Mouse (Mus musculus): ENCODE data around the gene St7l. TPM values are rescaled to one million over a fixed set of nuclear protein-coding genes. Genes with fewer than 3 reads are reported as not detected.
A peak's percentile ranks its signal among the peaks of the same experiment; 100 is the strongest.

St7l gene
- polyA plus RNA-seq, 1 experiment from 2014 or later, result 34.6 TPM

DNA sequence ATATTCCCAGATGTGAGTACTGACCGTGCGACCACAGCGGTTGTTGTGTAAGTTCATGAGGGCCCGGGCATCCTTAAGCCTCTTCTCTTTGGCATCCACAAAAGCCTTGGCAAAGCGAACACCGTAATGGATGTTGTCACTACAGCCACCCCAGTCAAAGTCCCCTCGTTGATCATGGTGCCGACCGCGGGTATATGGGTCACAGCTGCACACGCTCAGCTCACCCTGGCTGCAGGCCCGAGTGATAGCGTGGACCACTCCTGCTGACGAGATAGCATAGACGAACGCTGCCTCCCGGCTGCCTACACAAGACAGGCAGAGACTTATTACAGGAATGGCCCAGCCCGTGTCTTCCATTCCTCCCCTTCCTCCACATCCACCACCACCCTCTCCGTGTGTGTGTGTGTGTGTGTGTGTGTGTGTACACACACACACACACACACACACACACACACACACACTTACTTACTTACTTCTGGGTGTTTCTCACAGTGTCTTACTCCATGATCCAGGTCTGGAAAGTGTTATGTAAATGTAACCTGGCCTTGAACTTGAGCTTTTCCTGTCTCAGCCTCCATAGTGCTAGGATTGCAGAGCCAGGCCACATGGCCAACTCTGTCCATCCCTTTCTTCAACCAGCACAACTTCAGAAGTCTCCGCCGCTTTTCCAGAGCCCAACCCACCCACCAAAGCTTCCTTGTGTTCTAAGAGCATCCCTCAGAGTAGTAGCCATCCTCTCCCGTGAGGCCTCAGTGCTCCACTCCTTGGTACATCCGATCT lies 89.3 kb downstream of the St7l start:
- ATAC-seq (ENCODE audit: low FRiP score), result no peak
- H3K9ac ChIP-seq (replicated peaks), result no peak overlapping the region
- WGBS, result 93% methylated on average over 23 of the region's 23 CpGs

DNA sequence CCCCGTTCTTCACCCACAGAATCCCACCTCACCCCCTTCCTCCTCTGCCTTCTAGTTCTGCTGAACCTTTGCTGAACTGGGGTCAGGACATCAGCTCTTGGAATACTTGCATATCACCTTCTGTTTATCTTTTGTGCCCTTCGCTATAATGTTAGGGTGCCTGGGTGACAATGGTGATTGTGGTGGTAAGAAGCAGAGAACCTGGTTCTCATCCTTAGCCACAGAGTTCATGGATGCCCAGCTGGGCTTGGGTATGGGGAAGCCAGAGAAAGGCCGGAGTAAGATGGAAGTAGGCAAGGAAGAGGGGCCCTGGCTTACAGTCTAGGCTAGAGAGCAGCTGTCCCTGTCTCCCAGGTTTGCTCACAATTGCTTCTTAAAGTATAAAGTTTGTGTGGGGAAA lies 90.3 kb downstream of the St7l start:
- Histone ChIP-seq H3K9ac (replicated peaks) (no peak overlapping the region), H3K9me3 (replicated peaks) (no peaks in the 10 kb centered on the region), H3K27me3 (replicated peaks) (peaks cover 10% of the 10 kb centered on the region), H3K36me3 (peaks cover 20% of the 10 kb centered on the region), H3K4me1 (no peaks in the 10 kb centered on the region), H3K27ac (replicated peaks) (no peak overlapping the region), H3K4me2 (no peak overlapping the region), H3K4me3 (replicated peaks) (no peak overlapping the region)
- ATAC-seq (ENCODE audit: low FRiP score), result no peak
- WGBS, result 98% methylated on average over 3 of the region's 3 CpGs

More for the DNA sequence above, 89.3 kb downstream of the St7l start:
- H3K27ac ChIP-seq (replicated peaks), result no peak overlapping the region
- H3K4me2 ChIP-seq, result no peak overlapping the region
- H3K4me1 ChIP-seq, result no peaks in the 10 kb centered on the region
- no peak overlapping the region for H3K4me3 ChIP-seq (replicated peaks)
- peaks cover 20% of the 10 kb centered on the region for H3K36me3 ChIP-seq
- no peaks in the 10 kb centered on the region for H3K9me3 ChIP-seq (replicated peaks)
- H3K27me3 ChIP-seq (replicated peaks), result peaks cover 3% of the 10 kb centered on the region; the same call in 1 of the 2 replicates

DNA sequence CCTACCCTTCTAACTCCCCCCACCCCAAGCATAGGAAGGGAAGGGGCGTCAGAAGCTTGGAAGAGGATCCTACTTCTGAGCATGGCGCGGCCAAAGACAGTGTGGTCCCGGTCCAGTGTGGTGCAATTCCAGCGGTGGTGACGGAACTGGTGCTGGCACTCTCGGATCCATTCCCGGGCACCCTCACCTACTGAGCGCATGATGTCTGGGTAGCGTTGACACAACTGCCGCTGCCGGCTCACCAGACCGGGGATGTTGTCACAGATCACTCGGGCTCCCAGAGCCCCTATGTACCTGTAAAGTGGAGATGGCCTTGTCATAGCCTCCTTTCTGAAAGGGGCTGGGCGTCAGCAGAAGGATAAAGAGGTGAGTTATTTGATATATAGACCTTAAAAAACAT lies 90.7 kb downstream of the St7l start:
- ATAC-seq (ENCODE audit: low FRiP score), result no peak
- no peak overlapping the region for H3K27ac ChIP-seq (replicated peaks)

DNA sequence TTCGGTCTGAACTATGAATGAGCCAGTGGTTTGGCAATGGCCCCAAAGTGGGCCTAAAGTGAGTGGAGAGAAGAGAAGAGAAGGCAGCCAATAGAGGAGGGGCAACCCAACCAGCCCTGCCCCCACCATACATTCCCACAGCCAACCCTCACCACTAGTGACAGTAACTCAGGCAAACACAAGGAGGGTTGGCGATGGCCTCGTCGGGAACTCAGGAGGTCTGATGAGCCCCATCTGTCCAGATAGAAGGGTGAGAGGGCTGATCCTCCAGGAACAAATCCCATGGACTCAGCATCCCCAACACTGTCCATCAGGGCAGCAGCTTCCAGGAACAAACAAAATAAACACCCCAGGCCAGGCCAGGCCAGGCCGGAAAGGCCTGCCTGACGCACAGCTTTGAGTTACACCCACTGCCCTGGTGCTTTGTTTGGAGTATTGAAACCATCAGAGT lies 92.4 kb downstream of the St7l start:
- no peak for ATAC-seq (ENCODE audit: low FRiP score)
- Histone ChIP-seq H3K4me2 (no peak overlapping the region), H3K27ac (replicated peaks) (no peak overlapping the region), H3K9me3 (replicated peaks) (no peaks in the 10 kb centered on the region), H3K27me3 (replicated peaks) (peaks cover 29% of the 10 kb centered on the region), H3K4me3 (replicated peaks) (no peak overlapping the region), H3K4me1 (peaks cover 7% of the 10 kb centered on the region), H3K9ac (replicated peaks) (no peak overlapping the region), H3K36me3 (peaks cover 12% of the 10 kb centered on the region)
- WGBS, result 90% methylated on average over 6 of the region's 6 CpGs

More for the DNA sequence above, 90.7 kb downstream of the St7l start:
- Histone ChIP-seq H3K27me3 (replicated peaks) (peaks cover 13% of the 10 kb centered on the region), H3K4me3 (replicated peaks) (no peak overlapping the region), H3K4me2 (no peak overlapping the region), H3K9me3 (replicated peaks) (no peaks in the 10 kb centered on the region), H3K36me3 (peaks cover 20% of the 10 kb centered on the region), H3K9ac (replicated peaks) (no peak overlapping the region), H3K4me1 (no peaks in the 10 kb centered on the region)
- WGBS, result 97% methylated on average over 15 of the region's 15 CpGs

DNA sequence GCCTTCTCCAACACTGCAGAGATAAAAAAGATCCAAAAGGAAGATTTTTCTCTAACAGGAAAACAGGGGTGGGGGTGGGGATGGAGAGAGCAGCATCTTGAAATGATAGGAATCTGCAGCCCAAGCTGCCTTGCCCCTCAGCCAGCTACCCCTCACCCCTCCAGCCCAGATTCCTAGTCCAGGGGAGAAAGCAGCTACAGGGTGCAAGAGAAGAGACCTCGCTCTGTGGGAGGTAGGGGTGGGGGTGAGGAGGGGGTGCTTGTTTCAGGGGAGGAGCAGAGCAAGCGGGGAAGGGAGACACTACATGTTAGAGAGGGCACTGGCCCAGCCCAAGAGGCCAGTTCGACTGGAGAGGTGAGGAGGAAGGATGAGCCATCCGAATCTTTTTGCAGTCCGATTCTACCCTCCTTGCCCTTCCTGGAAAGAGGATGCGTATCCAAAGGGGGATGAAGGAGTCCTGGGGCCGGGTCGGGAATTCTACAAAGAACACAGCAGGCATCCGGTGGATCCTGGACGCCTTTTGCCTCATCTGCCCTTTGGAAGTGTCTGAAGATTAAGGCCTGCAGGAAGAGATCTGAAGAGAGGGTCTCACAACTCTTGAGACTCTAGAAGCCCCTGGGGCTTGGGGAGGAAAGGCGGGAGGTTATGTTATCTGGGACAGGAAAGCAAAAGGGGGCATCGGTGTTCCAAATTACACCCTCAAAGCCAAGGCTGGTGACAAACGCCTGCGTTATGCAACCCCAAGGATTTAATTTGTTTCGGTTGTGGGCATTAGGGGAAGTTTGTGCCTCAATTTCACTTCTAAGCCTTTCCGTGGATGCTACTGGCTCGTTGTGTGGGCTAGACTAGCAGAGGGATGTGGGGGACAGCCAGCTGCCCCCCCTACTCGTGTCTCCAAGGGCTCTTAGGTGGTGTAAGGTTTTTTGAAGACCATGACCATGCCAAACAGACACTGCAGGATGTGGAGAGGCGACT lies 96.5 kb downstream of the St7l start:
- no peak overlapping the region for H3K9ac ChIP-seq (replicated peaks)
- no peaks in the 10 kb centered on the region for H3K9me3 ChIP-seq (replicated peaks)
- 15% methylated on average over 19 of the region's 19 CpGs for WGBS
- peak overlapping the region; percentile 53; the same call in 1 of the 2 replicates for H3K4me3 ChIP-seq (replicated peaks)
- peaks cover 23% of the 10 kb centered on the region for H3K4me1 ChIP-seq
- ATAC-seq (ENCODE audit: low FRiP score), result no peak
- H3K4me2 ChIP-seq, result peak overlapping the region; percentile 66
- no peak overlapping the region for H3K27ac ChIP-seq (replicated peaks)
- peaks cover 68% of the 10 kb centered on the region for H3K27me3 ChIP-seq (replicated peaks)
- H3K36me3 ChIP-seq, result 0 out of 2 replicates have a peak, but pooled peaks cover under 1% of the 10 kb centered on the region

DNA sequence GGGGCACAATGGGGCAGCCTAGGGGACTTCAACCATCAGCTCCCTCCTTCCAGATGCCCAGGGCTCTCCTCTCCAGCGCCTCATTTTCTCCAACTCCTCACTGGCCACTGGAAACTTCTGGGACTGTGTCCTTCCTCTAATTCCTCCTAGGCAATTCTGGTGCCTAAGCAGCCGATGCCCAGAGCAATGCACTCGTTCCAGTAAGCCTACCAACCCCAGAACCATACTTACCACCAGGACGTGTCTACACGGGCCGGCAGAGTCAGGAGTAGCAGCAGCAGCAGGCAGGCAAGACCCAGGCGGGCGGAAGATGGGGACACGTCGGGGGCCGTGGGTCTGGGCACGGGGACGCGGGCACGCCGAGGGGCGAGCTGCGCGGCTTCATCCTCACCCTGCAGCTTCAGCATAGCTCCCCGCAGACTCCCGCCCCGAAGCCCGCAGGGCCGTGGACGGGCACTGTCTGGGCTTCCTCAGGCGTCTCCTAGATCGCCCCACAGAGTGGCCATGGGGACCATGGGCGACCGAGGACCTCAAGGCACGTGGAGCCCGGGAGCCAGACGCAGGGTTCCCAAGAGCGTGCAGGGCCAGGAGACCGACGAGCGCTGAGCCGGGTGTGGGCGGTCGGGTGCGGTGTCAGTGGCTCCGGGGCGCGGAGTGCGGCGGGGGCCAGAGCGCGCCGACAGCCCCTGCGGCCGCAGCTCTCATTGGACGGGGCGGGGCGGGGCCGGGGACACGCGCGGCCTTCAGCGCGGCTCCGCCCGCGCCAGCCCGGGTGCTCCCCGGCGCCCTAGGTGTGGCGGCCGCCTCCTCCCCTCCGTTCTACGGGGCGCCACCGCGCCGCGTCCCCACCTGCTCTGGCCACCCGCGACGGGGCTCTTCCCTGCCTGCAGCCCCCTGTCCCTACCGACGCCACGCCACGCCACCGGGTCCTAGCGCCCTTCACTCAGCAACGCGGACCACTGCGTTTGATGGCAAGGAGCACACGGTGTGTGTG lies 97.6 kb downstream of the St7l start, which contains the start of gene Wnt2b:
TSS of gene Wnt2b (minus strand) at position 856 of the 994 bp plus-strand sequence.
- Histone ChIP-seq H3K9me3 (replicated peaks) (no peaks in the 10 kb centered on the region), H3K4me1 (peaks cover 23% of the 10 kb centered on the region), H3K27me3 (replicated peaks) (peaks cover 71% of the 10 kb centered on the region), H3K4me2 (peak within 1 kb of the TSS; percentile 66), H3K27ac (replicated peaks) (no peak within 1 kb of the TSS), H3K9ac (replicated peaks) (peak within 1 kb of the TSS; percentile 37), H3K4me3 (replicated peaks) (peak within 1 kb of the TSS; percentile 53), H3K36me3 (no peaks in the 10 kb centered on the region)
- ATAC-seq (ENCODE audit: low FRiP score), result peak; percentile 65
- 1% methylated on average over 86 of the region's 87 CpGs for WGBS

DNA sequence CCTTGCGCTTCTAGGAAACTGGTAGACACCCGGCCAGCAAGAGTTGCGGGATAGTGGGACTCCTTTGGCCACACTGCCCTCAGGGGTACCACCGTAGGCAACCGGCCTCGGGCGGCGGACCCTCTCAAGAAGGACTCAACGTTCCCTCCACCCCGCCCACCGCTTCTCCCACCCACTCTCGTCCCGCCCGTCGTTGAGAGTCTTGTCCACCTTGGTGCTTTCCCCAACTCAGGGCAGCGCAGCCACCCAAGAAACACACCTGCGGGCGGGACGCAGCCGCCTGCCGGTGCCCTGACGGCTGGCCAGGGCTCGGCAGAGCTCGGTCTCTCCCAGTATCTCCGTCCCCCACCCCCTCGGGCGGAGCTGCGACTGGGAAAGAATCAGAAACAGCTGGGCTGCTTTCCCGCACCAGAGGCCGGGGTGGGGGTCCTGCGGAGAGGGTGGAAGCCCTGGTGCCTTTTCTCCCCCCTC lies 98.4 kb downstream of the St7l start:
- no peaks in the 10 kb centered on the region for H3K9me3 ChIP-seq (replicated peaks)

DNA sequence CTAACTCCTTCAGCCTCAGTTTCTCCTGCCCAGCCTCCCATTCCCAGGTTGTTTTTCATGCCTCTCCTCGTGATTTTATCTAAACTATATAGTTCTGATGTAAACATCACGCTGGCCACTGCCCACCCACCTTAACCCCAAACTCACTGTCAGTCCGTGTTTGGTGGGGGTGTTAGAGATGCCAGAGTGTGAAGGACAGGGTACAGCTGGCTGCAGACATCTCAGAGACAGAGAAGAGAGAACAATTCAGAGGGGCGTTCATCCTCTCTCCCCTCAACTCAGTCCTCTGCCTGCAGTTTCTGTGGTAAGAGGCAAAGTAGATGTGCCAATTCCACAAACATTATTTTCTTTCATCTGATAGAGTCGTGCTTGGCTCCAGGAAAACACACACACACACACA lies 99.1 kb downstream of the St7l start:
- WGBS, result 8% methylated on average over 5 of the region's 5 CpGs
- Histone ChIP-seq H3K9ac (replicated peaks) (no peak overlapping the region), H3K36me3 (no peaks in the 10 kb centered on the region), H3K4me1 (peaks cover 28% of the 10 kb centered on the region), H3K4me2 (no peak overlapping the region), H3K9me3 (replicated peaks) (no peaks in the 10 kb centered on the region), H3K4me3 (replicated peaks) (no peak overlapping the region), H3K27me3 (replicated peaks) (peaks cover 68% of the 10 kb centered on the region), H3K27ac (replicated peaks) (no peak overlapping the region)
- no peak for ATAC-seq (ENCODE audit: low FRiP score)

More for the DNA sequence above, 98.4 kb downstream of the St7l start:
- H3K27me3 ChIP-seq (replicated peaks), result peaks cover 71% of the 10 kb centered on the region
- no peak overlapping the region for H3K9ac ChIP-seq (replicated peaks)
- H3K36me3 ChIP-seq, result no peaks in the 10 kb centered on the region
- WGBS, result under 1% methylated on average over 31 of the region's 31 CpGs
- peak overlapping the region; percentile 66 for H3K4me2 ChIP-seq
- H3K27ac ChIP-seq (replicated peaks), result no peak overlapping the region
- H3K4me1 ChIP-seq, result peaks cover 23% of the 10 kb centered on the region
- 0 out of 2 replicates have a peak, but pooled peaks have one; percentile 9 for ATAC-seq (ENCODE audit: low FRiP score)
- peak overlapping the region; percentile 53 for H3K4me3 ChIP-seq (replicated peaks)

DNA sequence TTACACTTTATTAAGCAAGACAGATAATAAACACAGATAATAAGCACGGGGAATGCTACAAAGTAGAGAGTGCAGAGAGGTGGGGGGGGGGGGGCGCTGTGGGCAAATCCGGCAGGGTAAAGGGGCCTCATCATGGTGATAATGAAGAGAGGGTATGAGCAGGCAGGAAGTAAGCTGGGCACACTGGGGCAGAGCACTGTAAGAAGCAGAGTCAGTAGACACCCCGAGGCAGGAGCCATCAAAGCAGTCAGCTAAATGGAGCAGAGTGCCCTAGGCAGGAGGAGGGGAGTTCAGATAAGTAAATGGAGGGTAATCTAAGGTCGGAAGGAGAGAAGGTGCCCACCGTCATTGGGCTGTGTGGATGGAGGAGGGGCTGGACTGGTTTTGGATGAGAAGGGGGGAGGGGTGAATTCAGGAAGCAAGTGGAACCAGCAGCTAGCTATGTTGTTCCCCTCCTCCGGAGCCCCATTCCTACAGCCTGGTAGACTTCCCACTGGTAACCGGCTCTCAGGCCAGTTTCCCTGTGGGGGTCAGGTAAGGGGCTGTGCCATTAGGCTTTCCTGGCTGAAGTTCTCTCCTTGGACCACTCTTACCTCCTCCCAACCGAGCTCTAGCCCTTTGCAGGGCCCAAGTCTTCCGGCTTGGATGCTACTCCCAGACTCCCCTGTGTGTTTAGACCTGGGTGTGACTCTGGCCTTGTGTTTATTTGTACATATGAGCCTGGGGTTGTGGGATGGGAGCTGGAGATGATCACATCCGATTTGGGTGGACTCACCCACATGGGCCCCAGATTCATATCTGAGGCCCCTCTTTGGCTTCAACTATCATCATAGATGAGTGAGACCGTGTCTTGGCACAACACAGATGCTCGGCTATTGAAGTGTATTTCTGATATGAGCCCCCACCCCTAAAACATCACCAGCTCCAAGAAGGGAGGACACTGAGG lies 99.8 kb downstream of the St7l start:
- no peak overlapping the region for H3K4me2 ChIP-seq
- H3K27ac ChIP-seq (replicated peaks), result no peak overlapping the region
- no peak for ATAC-seq (ENCODE audit: low FRiP score)
- no peak overlapping the region for H3K9ac ChIP-seq (replicated peaks)
- no peak overlapping the region for H3K4me3 ChIP-seq (replicated peaks)
- H3K9me3 ChIP-seq (replicated peaks), result no peaks in the 10 kb centered on the region
- WGBS, result 29% methylated on average over 12 of the region's 13 CpGs
- H3K27me3 ChIP-seq (replicated peaks), result peaks cover 66% of the 10 kb centered on the region
- no peaks in the 10 kb centered on the region for H3K36me3 ChIP-seq
- peaks cover 31% of the 10 kb centered on the region for H3K4me1 ChIP-seq

Measured in neural tube, embryonic 15.5 days (tissue).